Mouse (Mus musculus) midbrain, embryonic 13.5 days (tissue): Measurements from ENCODE around the gene Pabpc5. TPM values are rescaled to one million over a fixed set of nuclear protein-coding genes. Genes with fewer than 3 reads are reported as not detected.

Experiments used
- ATAC-seq: fragments of 200-750 bp; cut with Nextera tagmentation; 2 replicates; pipeline ENCODE4 v1.8.0; 2017; ENCODE audit warnings: mild to moderate bottlenecking, moderate TSS enrichment, moderate library complexity
- H3K27ac ChIP-seq: fragments of 300-500 bp; sonication (generic); 2 replicates; pipeline ENCODE4 v1.5.1; 2015; ENCODE audit warnings: inconsistent platforms, mild to moderate bottlenecking, moderate library complexity
- H3K27me3 ChIP-seq: fragments of 300-500 bp; sonication (generic); 2 replicates; pipeline ENCODE4 v1.6.1; 2015; ENCODE audit warnings: mild to moderate bottlenecking, inconsistent platforms
- H3K36me3 ChIP-seq: fragments of 300-500 bp; sonication (generic); 2 replicates; pipeline ENCODE4 v1.6.1; 2015; ENCODE audit warnings: mild to moderate bottlenecking, inconsistent platforms
- H3K4me1 ChIP-seq: fragments of 300-500 bp; sonication (generic); replicated peaks from 2 replicates; pipeline ENCODE4 v1.6.1; 2015; ENCODE audit warnings: inconsistent platforms
- H3K4me2 ChIP-seq: fragments of 300-500 bp; sonication (generic); replicated peaks from 2 replicates; pipeline ENCODE4 v1.6.1; 2015; ENCODE audit warnings: moderate library complexity, mild to moderate bottlenecking, inconsistent platforms
- H3K4me3 ChIP-seq: fragments of 300-500 bp; sonication (generic); replicated peaks from 2 replicates; pipeline ENCODE4 v1.5.1; 2015; ENCODE audit warnings: mild to moderate bottlenecking, inconsistent platforms
- H3K9ac ChIP-seq: fragments of 300-500 bp; sonication (generic); replicated peaks from 2 replicates; pipeline ENCODE4 v1.6.1; 2015; ENCODE audit warnings: mild to moderate bottlenecking, inconsistent platforms
- H3K9me3 ChIP-seq: fragments of 300-500 bp; sonication (generic); 2 replicates; pipeline ENCODE4 v1.6.1; 2016; ENCODE audit warnings: mild to moderate bottlenecking, inconsistent platforms
- WGBS: fragments of 180-500 bp; shearing (Covaris S2); methylation state at CpG from one replicate; pipeline ENCODE4 v1.1.7; 2015; 5-methylcytosine and 5-hydroxymethylcytosine counted together
- polyA plus RNA-seq: library from polyadenylated mRNA; unstranded; fragments of >200 nt; fragmentation: Nextera tagmentation; extraction: Ambion mirVana; gene quantifications from 2 replicates; pipeline ENCODE4 v1.2.1, GENCODE M21; 2015

Pabpc5 gene
- 0.70 and 1.0 TPM in 2 replicates for polyA plus RNA-seq

DNA sequence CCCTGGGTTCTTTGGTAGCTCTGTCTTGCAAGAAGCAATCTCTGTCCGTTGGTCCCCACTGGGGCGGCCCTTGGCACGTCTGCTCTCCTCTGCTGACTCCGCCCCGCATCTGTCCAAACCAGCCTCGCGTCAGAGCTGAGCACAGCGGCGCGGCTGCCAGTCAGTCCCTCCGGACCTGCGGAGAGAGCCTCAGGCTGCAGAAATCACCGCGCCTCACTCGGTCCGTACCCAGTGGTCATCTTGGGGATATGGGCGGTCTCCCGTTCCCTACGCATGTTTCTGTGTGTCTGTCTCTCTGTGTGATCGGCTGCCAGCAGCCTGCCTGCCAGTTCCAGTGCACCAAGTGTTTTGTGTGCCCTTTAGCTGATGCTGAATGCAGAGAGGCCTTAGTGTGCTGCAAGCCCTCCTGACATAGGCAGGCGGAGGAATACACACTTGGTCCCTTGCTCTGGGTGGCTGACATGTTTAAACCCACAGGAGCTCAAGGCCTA is at the start of gene Pabpc5:
TSS of gene Pabpc5 (plus strand) at position 116 of the 491 bp plus-strand sequence.
- ATAC-seq: peak; percentile 99
- peak within 1 kb of the TSS; percentile 49 for H3K4me2 ChIP-seq
- 10% methylated on average over 21 of the region's 21 CpGs for WGBS
- H3K9me3 ChIP-seq: no peaks in the 10 kb centered on the region
- H3K36me3 ChIP-seq: no peaks in the 10 kb centered on the region
- H3K27ac ChIP-seq: peak within 1 kb of the TSS; percentile 92
- no peaks in the 10 kb centered on the region; the same call in 1 of the 2 replicates for H3K4me1 ChIP-seq
- H3K27me3 ChIP-seq: no peaks in the 10 kb centered on the region
- peak within 1 kb of the TSS; percentile 44 for H3K4me3 ChIP-seq
- H3K9ac ChIP-seq: peak within 1 kb of the TSS; percentile 68

DNA sequence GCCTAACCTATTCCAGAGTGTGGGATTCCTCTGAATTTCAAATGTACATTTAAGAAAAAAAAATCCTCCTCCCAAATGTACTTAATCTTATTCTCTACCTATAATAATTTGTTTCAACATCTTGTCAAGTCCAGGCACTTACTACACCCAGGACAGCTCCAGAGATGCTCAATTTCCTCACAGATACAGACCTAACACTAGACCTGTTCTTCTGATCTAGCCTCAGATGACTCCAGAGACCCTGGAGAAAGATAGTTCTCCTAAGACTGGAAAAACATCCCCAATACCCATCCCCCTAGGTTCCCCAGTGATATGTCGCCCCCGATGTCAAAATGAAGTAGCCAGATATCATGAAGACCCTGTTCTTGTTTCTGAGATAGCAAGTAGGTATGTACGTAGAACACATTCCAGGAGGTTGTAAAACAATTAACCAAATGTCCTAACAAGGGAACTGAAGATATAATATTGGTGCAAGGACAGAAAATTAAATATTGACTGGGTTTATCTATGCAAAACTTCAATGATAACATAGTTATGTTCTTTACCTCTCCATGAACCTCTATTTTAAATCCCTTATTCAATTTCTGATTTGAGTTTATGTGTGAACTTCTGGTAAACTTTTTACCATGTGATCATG is 39.9 kb upstream of the Pabpc5 start:
- Histone ChIP-seq H3K4me2 (no peak overlapping the region), H3K9me3 (no peaks in the 10 kb centered on the region), H3K4me1 (no peaks in the 10 kb centered on the region), H3K27me3 (no peaks in the 10 kb centered on the region), H3K36me3 (no peaks in the 10 kb centered on the region), H3K9ac (no peak overlapping the region), H3K4me3 (no peak overlapping the region), H3K27ac (no peak overlapping the region)
- 88% methylated on average over 3 of the region's 3 CpGs for WGBS
- no peak for ATAC-seq

DNA sequence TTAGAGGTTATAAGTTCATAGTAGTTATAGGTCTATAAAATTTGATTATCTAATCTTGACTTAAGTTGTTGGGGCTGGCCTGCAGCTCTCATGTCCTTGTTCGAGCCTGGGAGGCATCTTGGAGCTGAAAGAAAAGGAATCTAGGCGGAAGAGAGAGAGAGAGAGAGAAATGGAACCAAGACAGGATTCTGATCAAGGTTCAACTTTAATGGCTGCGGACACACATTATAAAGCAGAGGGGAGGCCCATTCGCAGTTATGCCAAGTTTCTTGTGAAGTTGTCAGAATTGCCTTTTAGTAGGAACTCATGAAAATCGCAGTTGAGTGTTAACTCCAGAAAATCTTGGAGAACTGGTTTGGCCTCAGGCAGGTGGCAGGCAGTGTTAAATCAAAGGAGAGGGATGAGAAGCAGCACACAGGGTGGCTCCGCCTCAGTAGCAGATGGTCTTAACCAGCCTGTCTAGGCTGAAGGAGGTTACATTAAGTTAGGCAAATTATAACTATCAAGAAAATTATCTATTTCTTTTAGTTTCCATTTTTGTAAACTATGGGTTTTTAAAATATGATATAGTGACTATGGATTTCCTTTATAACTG is 38.6 kb upstream of the Pabpc5 start:
- Histone ChIP-seq H3K4me3 (no peak overlapping the region), H3K4me1 (no peaks in the 10 kb centered on the region), H3K36me3 (no peaks in the 10 kb centered on the region), H3K9ac (no peak overlapping the region), H3K4me2 (no peak overlapping the region), H3K27me3 (no peaks in the 10 kb centered on the region), H3K9me3 (no peaks in the 10 kb centered on the region), H3K27ac (no peak overlapping the region)
- 81% methylated on average over 6 of the region's 6 CpGs for WGBS
- ATAC-seq: no peak

DNA sequence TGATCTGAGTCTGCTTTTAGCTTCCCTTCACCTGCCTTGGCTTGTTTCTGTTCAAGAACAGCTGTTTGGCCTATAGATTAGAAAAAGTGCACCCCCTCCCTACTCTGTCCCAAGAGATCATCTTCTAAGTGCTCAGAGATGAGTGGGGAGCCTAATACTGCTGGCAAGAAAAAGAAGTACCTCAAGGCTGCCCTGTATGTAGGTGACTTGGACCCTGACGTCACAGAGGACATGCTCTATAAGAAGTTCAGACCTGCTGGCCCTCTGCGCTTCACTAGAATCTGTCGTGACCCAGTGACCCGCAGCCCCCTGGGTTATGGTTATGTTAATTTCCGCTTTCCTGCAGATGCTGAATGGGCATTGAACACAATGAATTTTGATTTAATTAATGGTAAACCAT is 856 bp downstream of the Pabpc5 start:
- Histone ChIP-seq H3K9me3 (no peaks in the 10 kb centered on the region), H3K36me3 (no peaks in the 10 kb centered on the region), H3K9ac (no peak overlapping the region; the same call in 1 of the 2 replicates), H3K4me2 (peak overlapping the region; percentile 49), H3K27ac (peak overlapping the region; percentile 92), H3K4me1 (no peaks in the 10 kb centered on the region; the same call in 1 of the 2 replicates), H3K4me3 (peak overlapping the region; percentile 44), H3K27me3 (no peaks in the 10 kb centered on the region)
- WGBS: 60% methylated on average over 5 of the region's 5 CpGs
- peak; percentile 59 for ATAC-seq
